Mouse (Mus musculus): ENCODE measurements around the gene Stab1. TPM values are rescaled to one million over a fixed set of nuclear protein-coding genes. Genes with fewer than 3 reads are reported as not detected.

Gene Stab1
- polyA plus RNA-seq, 2 experiments, result 18.9 to 19.3 TPM

- 18% methylated on average over 8 of the region's 8 CpGs for WGBS (ENCODE audit: insufficient replicate concordance)
- ATAC-seq (ENCODE audit: insufficient read depth) (0 out of 2 replicates have a peak, but pooled peaks have one; percentile 8), DNase-seq (ENCODE audit: low read depth in 3 of 3, low spot score in 3 of 3) (no peak)
- TF ChIP-seq EP300 (IDR thresholded peaks at IDR 0.05; ENCODE audit: low read depth) (no peak), CTCF (IDR thresholded peaks at IDR 0.05; ENCODE audit: low read depth) (no peak)
- no peaks in the 10 kb centered on the region for H3K27me3 ChIP-seq (ENCODE audit: control insufficient read depth, insufficient read depth, low read length)
- no peak overlapping the region for H3K4me3 ChIP-seq (ENCODE audit: insufficient read depth in 1 of 2, low read depth in 2 of 2, low read length in 2 of 2)
- no peaks in the 10 kb centered on the region for H3K9me3 ChIP-seq (ENCODE audit: control insufficient read depth, low read length)
- no peak overlapping the region for H3K4me2 ChIP-seq (ENCODE audit: low read depth)
- H3K27ac ChIP-seq, result no peak overlapping the region
- H3K4me1 ChIP-seq (replicated peaks; ENCODE audit: control insufficient read depth in 2 of 2, insufficient read depth in 2 of 2, low read length in 1 of 2), result peaks cover 8% of the 10 kb centered on the region in 2 experiments
- no peaks in the 10 kb centered on the region for H3K36me3 ChIP-seq (replicated peaks; ENCODE audit: control insufficient read depth, insufficient read depth, low read depth)
- no peak overlapping the region for H3K9ac ChIP-seq (replicated peaks)
Measured at GRCm38 (mm10) chr14:31164067-31164466, 4.4 kb downstream of the Stab1 start.

- no peaks in the 10 kb centered on the region for H3K9me3 ChIP-seq (ENCODE audit: control insufficient read depth, low read length)
- no peak overlapping the region for H3K4me3 ChIP-seq (ENCODE audit: insufficient read depth in 1 of 2, low read depth in 2 of 2, low read length in 2 of 2)
- H3K4me1 ChIP-seq (replicated peaks; ENCODE audit: control insufficient read depth in 2 of 2, insufficient read depth in 2 of 2, low read length in 1 of 2), result peaks cover 8% of the 10 kb centered on the region in 2 experiments
- H3K27me3 ChIP-seq (ENCODE audit: control insufficient read depth, insufficient read depth, low read length), result no peaks in the 10 kb centered on the region
- peak overlapping the region; percentile 4 for H3K4me2 ChIP-seq (ENCODE audit: low read depth)
- DNase-seq (ENCODE audit: low read depth in 3 of 3, low spot score in 3 of 3), result no peak
- ATAC-seq (ENCODE audit: insufficient read depth), result no peak
- 64% methylated on average over 10 of the region's 10 CpGs for WGBS (ENCODE audit: insufficient replicate concordance)
- TF ChIP-seq EP300 (IDR thresholded peaks at IDR 0.05; ENCODE audit: low read depth) (no peak), CTCF (IDR thresholded peaks at IDR 0.05; ENCODE audit: low read depth) (no peak)
- H3K27ac ChIP-seq, result no peak overlapping the region
- H3K9ac ChIP-seq (replicated peaks), result no peak overlapping the region
- no peaks in the 10 kb centered on the region for H3K36me3 ChIP-seq (replicated peaks; ENCODE audit: control insufficient read depth, insufficient read depth, low read depth)
Measured at GRCm38 (mm10) chr14:31161638-31162037, 6.8 kb downstream of the Stab1 start.

GRCm38 (mm10) chr14:31161191-31161590 lies 7.2 kb downstream of the Stab1 start:
- 73% methylated on average over 7 of the region's 7 CpGs for WGBS (ENCODE audit: insufficient replicate concordance)
- H3K27ac ChIP-seq, result no peak overlapping the region
- peaks cover 6 to 8% of the 10 kb centered on the region in 2 experiments for H3K4me1 ChIP-seq (replicated peaks; ENCODE audit: control insufficient read depth in 2 of 2, insufficient read depth in 2 of 2, low read length in 1 of 2)
- H3K4me2 ChIP-seq (ENCODE audit: low read depth), result peak overlapping the region; percentile 4; the same call in 1 of the 2 replicates
- no peaks in the 10 kb centered on the region for H3K9me3 ChIP-seq (ENCODE audit: control insufficient read depth, low read length)
- TF ChIP-seq CTCF (IDR thresholded peaks at IDR 0.05; ENCODE audit: low read depth) (no peak), EP300 (IDR thresholded peaks at IDR 0.05; ENCODE audit: low read depth) (no peak)
- H3K27me3 ChIP-seq (ENCODE audit: control insufficient read depth, insufficient read depth, low read length), result no peaks in the 10 kb centered on the region
- H3K4me3 ChIP-seq (ENCODE audit: insufficient read depth in 1 of 2, low read depth in 2 of 2, low read length in 2 of 2), result no peak overlapping the region
- DNase-seq (ENCODE audit: low read depth in 3 of 3, low spot score in 3 of 3), result no peak
- no peak for ATAC-seq (ENCODE audit: insufficient read depth)
- H3K36me3 ChIP-seq (replicated peaks; ENCODE audit: control insufficient read depth, insufficient read depth, low read depth), result no peaks in the 10 kb centered on the region
- no peak overlapping the region for H3K9ac ChIP-seq (replicated peaks)

- peak; percentile 57 for ATAC-seq (ENCODE audit: insufficient read depth)
- H3K36me3 ChIP-seq (replicated peaks; ENCODE audit: control insufficient read depth, insufficient read depth, low read depth), result no peaks in the 10 kb centered on the region
- H3K9me3 ChIP-seq (ENCODE audit: control insufficient read depth, low read length), result no peaks in the 10 kb centered on the region
- H3K9ac ChIP-seq (replicated peaks), result no peak overlapping the region
- H3K4me3 ChIP-seq (ENCODE audit: insufficient read depth in 1 of 2, low read depth in 2 of 2, low read length in 2 of 2), result no peak overlapping the region
- peaks cover 6 to 8% of the 10 kb centered on the region in 2 experiments for H3K4me1 ChIP-seq (replicated peaks; ENCODE audit: control insufficient read depth in 2 of 2, insufficient read depth in 2 of 2, low read length in 1 of 2)
- DNase-seq (ENCODE audit: low read depth in 3 of 3, low spot score in 3 of 3), result no peak
- no peaks in the 10 kb centered on the region for H3K27me3 ChIP-seq (ENCODE audit: control insufficient read depth, insufficient read depth, low read length)
- peak overlapping the region; percentile 29 for H3K4me2 ChIP-seq (ENCODE audit: low read depth)
- 57% methylated on average over 27 of the region's 27 CpGs for WGBS (ENCODE audit: insufficient replicate concordance)
- no peak overlapping the region for H3K27ac ChIP-seq
- no peak for TF ChIP-seq EP300 (IDR thresholded peaks at IDR 0.05; ENCODE audit: low read depth)
- TF ChIP-seq CTCF (IDR thresholded peaks at IDR 0.05; ENCODE audit: low read depth), result no peak
Measured at GRCm38 (mm10) chr14:31160196-31161150, 8.0 kb downstream of the Stab1 start.

- no peak overlapping the region for H3K9ac ChIP-seq (replicated peaks)
- no peaks in the 10 kb centered on the region for H3K9me3 ChIP-seq (ENCODE audit: control insufficient read depth, low read length)
- no peak overlapping the region for H3K4me2 ChIP-seq (ENCODE audit: low read depth)
- TF ChIP-seq CTCF (IDR thresholded peaks at IDR 0.05; ENCODE audit: low read depth), result no peak
- H3K27me3 ChIP-seq (ENCODE audit: control insufficient read depth, insufficient read depth, low read length), result no peaks in the 10 kb centered on the region
- H3K36me3 ChIP-seq (replicated peaks; ENCODE audit: control insufficient read depth, insufficient read depth, low read depth), result peaks cover under 1% of the 10 kb centered on the region; the same call in 1 of the 2 replicates
- no peak for DNase-seq (ENCODE audit: low read depth in 3 of 3, low spot score in 3 of 3)
- no peak for ATAC-seq (ENCODE audit: insufficient read depth)
- 83% methylated on average over 11 of the region's 11 CpGs for WGBS (ENCODE audit: insufficient replicate concordance)
- no peaks in the 10 kb centered on the region for H3K4me1 ChIP-seq (replicated peaks; ENCODE audit: control insufficient read depth in 2 of 2, insufficient read depth in 2 of 2, low read length in 1 of 2)
- no peak overlapping the region for H3K27ac ChIP-seq
- no peak overlapping the region for H3K4me3 ChIP-seq (ENCODE audit: insufficient read depth in 1 of 2, low read depth in 2 of 2, low read length in 2 of 2)
Measured at GRCm38 (mm10) chr14:31145694-31146093, 22.7 kb downstream of the Stab1 start.

Measured in liver, embryonic 14.5 days (tissue).